Mouse (Mus musculus): Measurements from ENCODE around the gene Ifnl2. TPM values are rescaled to one million over a fixed set of nuclear protein-coding genes. Genes with fewer than 3 reads are reported as not detected.

Gene Ifnl2
- not detected for polyA plus RNA-seq (2017; shearing (Covaris generic))

GRCm38 (mm10) chr7:28510405-28510974, at the start of gene Ifnl2:
Gene Ifnl2, minus strand, starts transcription at chr7:28510455.

GRCm38 (mm10) chr7:28547154-28547553, 36.9 kb upstream of the Ifnl2 start, which contains the start of gene Nccrp1:
Gene Nccrp1, minus strand, starts transcription at chr7:28547254.

GRCm38 (mm10) chr7:28540526-28540925, 30.3 kb upstream of the Ifnl2 start, which contains the start of gene Sycn:
Gene Sycn, plus strand, starts transcription at chr7:28540885.

GRCm38 (mm10) chr7:28522536-28522935, 12.3 kb upstream of the Ifnl2 start, which contains the start of gene Ifnl3:
Gene Ifnl3, plus strand, starts transcription at chr7:28522836.

Other genes with a start within 250 kb of the Ifnl2 start
- 10 to 100 TPM in 1 of 2 experiments, 1 to 10 TPM in 1; 9.0 to 10.8 TPM for gene Eid2, start 242.6 kb downstream of the Ifnl2 start, polyA plus RNA-seq (2017; shearing (Covaris generic))
- 1 to 10 TPM; 4.8 to 6.4 TPM for gene Eid2b, start 232.7 kb downstream of the Ifnl2 start, polyA plus RNA-seq (2017; shearing (Covaris generic))
- not detected for gene Selenov, start 219.3 kb downstream of the Ifnl2 start, polyA plus RNA-seq (2017; shearing (Covaris generic))
- gene Dll3, start 208.2 kb downstream of the Ifnl2 start, polyA plus RNA-seq (2017; shearing (Covaris generic)) = not detected
- 10 to 100 TPM; 72.3 to 82.6 TPM for gene Timm50, start 198.4 kb downstream of the Ifnl2 start, polyA plus RNA-seq (2017; shearing (Covaris generic))
- 100 to 1,000 TPM; 111 to 138 TPM for gene Supt5, start 171.7 kb downstream of the Ifnl2 start, polyA plus RNA-seq (2017; shearing (Covaris generic))
- gene Rps16, start 159.8 kb downstream of the Ifnl2 start, polyA plus RNA-seq (2017; shearing (Covaris generic)) = 1,000 to 10,000 TPM in 1 of 2 experiments, 100 to 1,000 TPM in 1; 690 to 1,103 TPM
- gene Plekhg2, start 137.9 kb downstream of the Ifnl2 start, polyA plus RNA-seq (2017; shearing (Covaris generic)) = 10 to 100 TPM; 68.1 to 75.7 TPM
- gene Zfp36, start 130.2 kb downstream of the Ifnl2 start, polyA plus RNA-seq (2017; shearing (Covaris generic)) = 100 to 1,000 TPM; 146 to 202 TPM
- 10 to 100 TPM; 23.7 to 29.5 TPM for gene Med29, start 117.7 kb downstream of the Ifnl2 start, polyA plus RNA-seq (2017; shearing (Covaris generic))
- gene Paf1, start 117.5 kb downstream of the Ifnl2 start, polyA plus RNA-seq (2017; shearing (Covaris generic)) = 100 to 1,000 TPM in 1 of 2 experiments, 10 to 100 TPM in 1; 88.9 to 102 TPM
- 100 to 1,000 TPM; 631 to 791 TPM for gene Gmfg, start 73.0 kb downstream of the Ifnl2 start, polyA plus RNA-seq (2017; shearing (Covaris generic))
- gene Lrfn1, start 58.5 kb downstream of the Ifnl2 start, polyA plus RNA-seq (2017; shearing (Covaris generic)) = under 1 TPM; 0.79 to 0.81 TPM
- gene Ifnl3, start 12.4 kb upstream of the Ifnl2 start, polyA plus RNA-seq (2017; shearing (Covaris generic)) = not detected
- not detected for gene Sycn, start 30.4 kb upstream of the Ifnl2 start, polyA plus RNA-seq (2017; shearing (Covaris generic))
- under 1 TPM; 0.22 to 0.38 TPM for gene Nccrp1, start 36.8 kb upstream of the Ifnl2 start, polyA plus RNA-seq (2017; shearing (Covaris generic))
- gene Samd4b, start 87.7 kb upstream of the Ifnl2 start, polyA plus RNA-seq (2017; shearing (Covaris generic)) = 10 to 100 TPM; 25.4 to 29.9 TPM
- gene Pak4, start 87.7 kb upstream of the Ifnl2 start, polyA plus RNA-seq (2017; shearing (Covaris generic)) = 1 to 10 TPM; 6.8 to 7.7 TPM
- gene Acp7, start 120.9 kb upstream of the Ifnl2 start, polyA plus RNA-seq (2017; shearing (Covaris generic)) = not detected
- gene Fbxo27, start 182.4 kb upstream of the Ifnl2 start, polyA plus RNA-seq (2017; shearing (Covaris generic)) = 1 to 10 TPM; 4.2 to 6.6 TPM
- 10 to 100 TPM in 1 of 2 experiments, 1 to 10 TPM in 1; 9.6 to 16.2 TPM for gene Fbxo17, start 206.3 kb upstream of the Ifnl2 start, polyA plus RNA-seq (2017; shearing (Covaris generic))
- gene Mrps12, start 231.4 kb upstream of the Ifnl2 start, polyA plus RNA-seq (2017; shearing (Covaris generic)) = 10 to 100 TPM; 94.8 to 97.2 TPM
- gene Sars2, start 231.5 kb upstream of the Ifnl2 start, polyA plus RNA-seq (2017; shearing (Covaris generic)) = 10 to 100 TPM; 19.8 to 23.6 TPM
- gene Ccer2, start 245.7 kb upstream of the Ifnl2 start, polyA plus RNA-seq (2017; shearing (Covaris generic)) = not detected

Measured in activated CD4-positive, CD25-positive, alpha-beta regulatory T cell (primary cell).